Mouse (Mus musculus): ENCODE results near the gene Tinf2.

Tinf2 gene

GRCm38 (mm10) chr14:55634874-55635522 lies 46.6 kb downstream of the Tinf2 start:
- DNase-seq (ENCODE audit: low read depth), result no peak

DNA sequence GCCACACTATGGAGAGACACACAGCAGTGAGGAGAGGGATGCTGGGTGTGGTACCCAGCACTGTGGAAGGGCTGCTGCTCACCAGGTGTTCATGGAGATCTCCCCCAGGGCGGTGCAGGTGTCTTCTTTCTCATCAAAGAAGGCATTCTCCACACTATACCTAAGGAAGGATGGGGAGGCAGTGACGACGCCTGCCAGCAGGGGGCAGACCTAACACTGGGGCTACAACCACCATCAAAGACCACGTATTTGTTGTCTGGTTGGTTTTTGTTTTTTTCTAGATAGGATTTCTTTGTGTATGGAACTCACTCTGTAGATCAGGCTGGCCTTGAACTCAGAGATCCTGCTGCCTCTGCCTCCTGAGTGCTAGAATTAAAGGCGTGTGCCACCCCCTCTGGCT lies 52.3 kb downstream of the Tinf2 start:
- DNase-seq (ENCODE audit: low read depth), result peak; percentile 83

DNA sequence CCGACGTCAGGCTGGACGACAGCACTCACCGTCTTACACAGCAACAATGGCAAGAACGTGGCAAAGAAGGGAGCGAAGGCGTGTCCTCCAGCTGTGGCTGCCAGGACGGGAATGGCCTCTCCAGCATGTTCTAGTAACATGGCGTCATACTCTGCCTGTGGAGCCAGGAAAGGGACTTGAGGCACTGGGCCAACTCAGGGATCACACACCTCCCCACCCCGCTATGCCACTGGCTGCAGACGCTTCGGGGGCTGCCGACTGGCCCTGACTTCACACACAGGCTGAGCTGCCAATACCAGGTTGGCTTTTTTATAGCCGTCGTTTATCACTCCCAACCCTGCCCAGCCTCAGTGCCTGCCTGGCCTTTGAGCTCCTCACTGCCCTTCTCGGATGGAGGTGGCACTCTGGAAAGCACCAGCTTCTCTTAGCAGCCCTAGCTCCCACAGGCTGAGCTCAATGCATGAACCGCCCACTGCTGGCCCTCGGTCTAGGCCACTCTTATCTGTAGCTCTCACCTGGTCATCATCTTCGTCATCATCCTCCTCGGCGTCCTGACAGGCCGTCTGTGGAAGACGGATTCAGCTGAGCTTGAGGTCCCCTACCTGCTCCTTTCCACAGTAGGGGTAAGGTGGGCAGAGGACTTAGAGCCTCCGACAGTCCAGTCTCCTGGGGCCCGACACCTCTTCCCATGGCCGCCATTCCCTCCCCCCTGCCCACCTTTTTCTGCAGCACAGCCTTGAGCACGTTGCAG lies 53.4 kb downstream of the Tinf2 start:
- DNase-seq (ENCODE audit: low read depth), result no peak

Measured in induced T-regulatory cell, adult 2 months (primary cell).